Mouse (Mus musculus) heart, adult 2 months (tissue): ENCODE measurements around the gene Chrm1.

Experiments used
- CTCF ChIP-seq: fragments of 200-600 bp; IDR thresholded peaks from 2 replicates; pipeline ENCODE4 v1.8.1; 2022; ENCODE audit warnings: antibody characterized with exemption, mild to moderate bottlenecking, moderate library complexity
- EP300 ChIP-seq: fragments of 200-500 bp; IDR thresholded peaks from 2 replicates; pipeline ENCODE4 v1.6.1; 2011; ENCODE audit warnings: low read depth, low read length, control low read depth; ENCODE audit not compliant: insufficient read depth
- POLR2A ChIP-seq: fragments of 200-500 bp; IDR thresholded peaks from 2 replicates; pipeline ENCODE4 v1.6.1; 2011; ENCODE audit warnings: mild to moderate bottlenecking, low read depth, low read length, control low read depth; ENCODE audit not compliant: insufficient read depth

GRCm38 (mm10) chr19:8713306-8713996, 49.9 kb downstream of the Chrm1 start:
- peak; percentile 92 for TF ChIP-seq CTCF
- TF ChIP-seq POLR2A, result peak; percentile 99
- peak; percentile 61 for TF ChIP-seq EP300
